Mouse (Mus musculus) kidney, embryonic 14.5 days (tissue): ENCODE data around the gene Fsd1l. TPM values are rescaled to one million over a fixed set of nuclear protein-coding genes. Genes with fewer than 3 reads are reported as not detected.
A peak's percentile ranks its signal among the peaks of the same experiment; 100 is the strongest.

Experiments
- ATAC-seq: fragments of 200-750 bp; cut with Nextera tagmentation; 2 replicates; pipeline ENCODE4 v1.8.0; 2017; ENCODE audit warnings: moderate number of reproducible peaks, mild to moderate bottlenecking, moderate TSS enrichment, moderate library complexity; ENCODE audit not compliant: low FRiP score, low TSS enrichment
- H3K27ac ChIP-seq: fragments of 300-500 bp; sonication (generic); 2 replicates; pipeline ENCODE4 v1.5.1; 2014; ENCODE audit warnings: low read depth, mild to moderate bottlenecking, low read length, moderate library complexity, mixed read lengths
- H3K27me3 ChIP-seq: fragments of 300-500 bp; sonication (generic); 2 replicates; pipeline ENCODE4 v1.6.1; 2014; ENCODE audit warnings: mild to moderate bottlenecking, low read length; ENCODE audit not compliant: control insufficient read depth, insufficient read depth
- H3K36me3 ChIP-seq: fragments of 300-500 bp; sonication (generic); 2 replicates; pipeline ENCODE4 v1.6.1; 2014; ENCODE audit warnings: low read length, mixed read lengths; ENCODE audit not compliant: control insufficient read depth, insufficient read depth
- H3K4me1 ChIP-seq: fragments of 300-500 bp; sonication (generic); 2 replicates; pipeline ENCODE4 v1.6.1; 2014; ENCODE audit warnings: low read length, mixed read lengths; ENCODE audit not compliant: control insufficient read depth, insufficient read depth
- H3K4me2 ChIP-seq: fragments of 300-500 bp; sonication (generic); replicated peaks from 2 replicates; pipeline ENCODE4 v1.6.1; 2014; ENCODE audit warnings: low read depth, mild to moderate bottlenecking, low read length
- H3K4me3 ChIP-seq: fragments of 300-500 bp; sonication (generic); 2 replicates; pipeline ENCODE4 v1.5.1; 2014; ENCODE audit warnings: mild to moderate bottlenecking, low read length
- H3K9ac ChIP-seq: fragments of 300-500 bp; sonication (generic); 2 replicates; pipeline ENCODE4 v1.6.1; 2014; ENCODE audit warnings: low read depth, mild to moderate bottlenecking, low read length, moderate library complexity
- H3K9me3 ChIP-seq: fragments of 300-500 bp; sonication (generic); 2 replicates; pipeline ENCODE4 v1.6.1; 2016; ENCODE audit warnings: low read length; ENCODE audit not compliant: control insufficient read depth
- whole genome bisulfite sequencing: fragments of 180-500 bp; shearing (Covaris S2); extraction: QIAGEN DNeasy Blood & Tissue Kit; methylation state at CpG from one replicate; pipeline ENCODE4 v1.1.7; 2014; 5-methylcytosine and 5-hydroxymethylcytosine counted together
- polyA plus RNA-seq: library from polyadenylated mRNA; unstranded; fragments of >200 nt; fragmentation: Nextera tagmentation; extraction: Ambion mirVana; gene quantifications from 2 replicates; pipeline ENCODE4 v1.2.1, GENCODE M21; 2014

Gene Fsd1l
- 7.2 and 9.6 TPM in 2 replicates for polyA plus RNA-seq

DNA sequence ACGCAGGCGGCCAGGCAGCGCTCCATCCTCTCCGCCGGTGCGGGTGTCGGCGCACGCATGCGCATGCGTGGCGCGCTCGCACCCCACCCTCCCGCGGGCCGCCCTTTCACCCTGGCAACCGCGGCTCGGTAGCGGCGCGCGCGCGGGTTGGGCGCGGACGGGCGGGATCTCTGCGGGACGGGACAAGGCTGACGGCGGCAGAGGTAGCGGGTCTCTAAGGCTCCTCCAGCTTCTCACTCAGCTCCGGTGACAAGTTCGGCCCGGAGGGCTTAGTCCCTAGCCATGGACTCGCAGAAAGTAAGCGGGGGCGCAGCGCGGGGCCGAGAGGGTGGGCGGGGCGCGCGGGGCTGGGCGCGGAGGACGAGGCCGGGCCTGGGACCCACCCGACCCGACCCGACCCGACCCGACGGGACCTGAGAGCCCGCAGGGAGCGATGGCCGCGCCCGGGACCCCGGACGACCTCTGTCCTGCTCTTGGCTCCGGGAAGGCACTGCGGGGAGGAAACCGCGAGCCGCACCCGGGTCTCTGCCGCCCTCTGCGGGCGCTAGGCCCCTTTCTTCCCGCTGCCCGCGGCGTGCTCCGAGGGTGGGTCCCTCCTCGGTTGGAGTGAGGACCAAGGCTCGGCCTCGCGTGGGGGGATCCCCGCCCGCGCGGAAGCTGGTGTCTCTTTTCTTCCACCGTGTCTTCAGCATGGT is at the start of gene Fsd1l:
Gene Fsd1l, plus strand, starts transcription at position 156 of the 695 bp plus-strand sequence.
- H3K4me2 ChIP-seq, result peak within 1 kb of the TSS; percentile 80
- H3K4me1 ChIP-seq, result no peaks in the 10 kb centered on the region
- ATAC-seq, result peak; percentile 80
- no peaks in the 10 kb centered on the region for H3K36me3 ChIP-seq
- H3K9ac ChIP-seq, result peak within 1 kb of the TSS; percentile 72
- H3K4me3 ChIP-seq, result peak within 1 kb of the TSS; percentile 66
- no peak within 1 kb of the TSS; the same call in 1 of the 2 replicates for H3K27ac ChIP-seq
- under 1% methylated on average over 88 of the region's 88 CpGs for WGBS
- no peaks in the 10 kb centered on the region for H3K9me3 ChIP-seq
- H3K27me3 ChIP-seq, result no peaks in the 10 kb centered on the region

- Histone ChIP-seq H3K4me2 (no peak overlapping the region), H3K9ac (no peak overlapping the region), H3K27ac (no peak overlapping the region), H3K27me3 (no peaks in the 10 kb centered on the region), H3K4me1 (0 out of 2 replicates have a peak, but pooled peaks cover 2% of the 10 kb centered on the region), H3K9me3 (no peaks in the 10 kb centered on the region), H3K4me3 (no peak overlapping the region), H3K36me3 (no peaks in the 10 kb centered on the region)
- no peak for ATAC-seq
Observed at GRCm38 (mm10) chr4:53587676-53588075, 43.6 kb upstream of the Fsd1l start.

- Histone ChIP-seq H3K4me1 (peaks cover 2% of the 10 kb centered on the region; the same call in 1 of the 2 replicates), H3K27ac (no peak overlapping the region), H3K9ac (no peak overlapping the region), H3K36me3 (no peaks in the 10 kb centered on the region), H3K9me3 (no peaks in the 10 kb centered on the region), H3K4me2 (no peak overlapping the region), H3K27me3 (no peaks in the 10 kb centered on the region), H3K4me3 (no peak overlapping the region)
- WGBS, result 63% methylated on average over 1 of the region's 1 CpGs
- no peak for ATAC-seq
Observed at GRCm38 (mm10) chr4:53588936-53589335, 42.3 kb upstream of the Fsd1l start.

- Histone ChIP-seq H3K9ac (no peak overlapping the region), H3K9me3 (no peaks in the 10 kb centered on the region)
- 82% methylated on average over 4 of the region's 4 CpGs for WGBS
Observed at GRCm38 (mm10) chr4:53589466-53589865, 41.8 kb upstream of the Fsd1l start.

DNA sequence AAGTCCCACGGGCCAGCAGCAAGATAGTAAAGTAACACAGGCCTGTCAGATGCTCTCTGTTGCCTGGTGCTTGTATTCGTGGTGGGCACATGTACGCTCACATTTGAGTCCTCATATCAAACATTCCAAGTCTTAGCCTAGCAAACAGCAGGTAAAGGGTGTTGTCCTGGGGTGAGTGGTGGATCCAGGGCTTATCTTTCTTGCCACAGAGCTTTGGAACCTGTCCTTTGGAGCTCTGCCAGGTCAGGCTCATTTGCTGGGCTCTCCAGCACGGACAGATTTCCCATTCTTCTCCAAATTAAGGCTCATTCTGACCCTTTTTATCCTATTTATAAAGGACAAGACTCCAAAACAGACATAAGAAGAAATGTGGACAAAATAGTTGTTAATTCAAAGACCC is 41.1 kb upstream of the Fsd1l start:
- no peak overlapping the region for H3K4me3 ChIP-seq
- no peak overlapping the region for H3K9ac ChIP-seq
- WGBS, result 81% methylated on average over 4 of the region's 4 CpGs
- H3K4me1 ChIP-seq, result peaks cover 2% of the 10 kb centered on the region; the same call in 1 of the 2 replicates
- ATAC-seq, result no peak
- H3K27me3 ChIP-seq, result no peaks in the 10 kb centered on the region
- H3K36me3 ChIP-seq, result no peaks in the 10 kb centered on the region
- H3K27ac ChIP-seq, result no peak overlapping the region
- no peak overlapping the region for H3K4me2 ChIP-seq
- no peaks in the 10 kb centered on the region for H3K9me3 ChIP-seq

More at GRCm38 (mm10) chr4:53589466-53589865, 41.8 kb upstream of the Fsd1l start:
- Histone ChIP-seq H3K27me3 (no peaks in the 10 kb centered on the region), H3K4me3 (no peak overlapping the region), H3K27ac (no peak overlapping the region), H3K4me1 (peaks cover 2% of the 10 kb centered on the region; the same call in 1 of the 2 replicates), H3K36me3 (no peaks in the 10 kb centered on the region), H3K4me2 (no peak overlapping the region)
- no peak for ATAC-seq

GRCm38 (mm10) chr4:53590691-53591447 is 40.4 kb upstream of the Fsd1l start:
- WGBS, result 83% methylated on average over 7 of the region's 7 CpGs

DNA sequence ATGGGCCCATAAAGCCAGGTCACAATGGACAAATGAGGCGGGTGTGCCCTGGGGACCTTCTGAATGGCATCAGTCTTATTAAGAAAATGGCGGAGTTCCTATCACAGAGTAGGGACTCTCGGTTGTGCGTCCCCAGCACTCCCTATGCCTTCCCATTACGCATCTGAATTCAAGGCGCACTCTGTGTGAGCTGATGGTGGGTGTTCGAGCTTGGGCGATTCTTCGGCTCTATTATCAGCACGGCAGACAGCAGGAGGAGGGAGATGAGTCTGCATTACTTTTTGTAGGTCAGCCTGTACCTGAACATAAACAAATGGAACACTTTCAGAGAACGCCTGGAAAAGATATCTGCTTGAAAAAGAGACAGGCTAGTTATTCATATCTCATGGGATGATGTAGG is 39.7 kb upstream of the Fsd1l start:
- ATAC-seq, result no peak
- Histone ChIP-seq H3K4me2 (no peak overlapping the region), H3K4me3 (no peak overlapping the region), H3K4me1 (peaks cover 4% of the 10 kb centered on the region; the same call in 1 of the 2 replicates), H3K9ac (no peak overlapping the region), H3K9me3 (no peaks in the 10 kb centered on the region), H3K27me3 (no peaks in the 10 kb centered on the region), H3K36me3 (no peaks in the 10 kb centered on the region), H3K27ac (no peak overlapping the region)
- WGBS, result 92% methylated on average over 11 of the region's 11 CpGs

More at GRCm38 (mm10) chr4:53590691-53591447, 40.4 kb upstream of the Fsd1l start:
- Histone ChIP-seq H3K4me3 (no peak overlapping the region), H3K4me1 (peaks cover 2% of the 10 kb centered on the region; the same call in 1 of the 2 replicates), H3K27me3 (no peaks in the 10 kb centered on the region), H3K4me2 (no peak overlapping the region), H3K27ac (no peak overlapping the region), H3K9me3 (no peaks in the 10 kb centered on the region), H3K36me3 (no peaks in the 10 kb centered on the region), H3K9ac (no peak overlapping the region)
- no peak for ATAC-seq

DNA sequence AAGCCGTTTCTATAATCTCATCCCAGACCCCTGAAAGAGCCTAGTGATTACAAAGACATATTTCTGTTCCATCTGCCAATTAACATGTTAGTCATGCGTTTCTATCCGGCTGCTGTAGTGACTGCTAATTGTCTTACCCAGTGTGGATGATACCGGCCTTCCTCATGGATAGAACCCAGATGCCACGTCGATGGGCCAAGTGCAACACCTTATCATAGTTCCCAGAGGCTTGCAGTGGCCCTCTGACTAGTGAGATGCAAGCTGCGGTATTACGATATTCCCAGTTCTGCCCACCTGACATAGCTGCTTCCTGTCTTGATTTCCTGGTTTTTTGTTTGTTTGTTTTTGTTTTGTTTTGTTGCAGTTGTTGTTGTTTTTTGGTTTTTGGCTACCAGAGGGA is 39.3 kb upstream of the Fsd1l start:
- Histone ChIP-seq H3K9ac (no peak overlapping the region), H3K4me1 (peaks cover 7% of the 10 kb centered on the region; the same call in 1 of the 2 replicates), H3K4me2 (no peak overlapping the region), H3K4me3 (no peak overlapping the region), H3K9me3 (no peaks in the 10 kb centered on the region), H3K27ac (peak overlapping the region; percentile 47), H3K27me3 (no peaks in the 10 kb centered on the region), H3K36me3 (no peaks in the 10 kb centered on the region)
- 74% methylated on average over 8 of the region's 8 CpGs for WGBS
- no peak for ATAC-seq

DNA sequence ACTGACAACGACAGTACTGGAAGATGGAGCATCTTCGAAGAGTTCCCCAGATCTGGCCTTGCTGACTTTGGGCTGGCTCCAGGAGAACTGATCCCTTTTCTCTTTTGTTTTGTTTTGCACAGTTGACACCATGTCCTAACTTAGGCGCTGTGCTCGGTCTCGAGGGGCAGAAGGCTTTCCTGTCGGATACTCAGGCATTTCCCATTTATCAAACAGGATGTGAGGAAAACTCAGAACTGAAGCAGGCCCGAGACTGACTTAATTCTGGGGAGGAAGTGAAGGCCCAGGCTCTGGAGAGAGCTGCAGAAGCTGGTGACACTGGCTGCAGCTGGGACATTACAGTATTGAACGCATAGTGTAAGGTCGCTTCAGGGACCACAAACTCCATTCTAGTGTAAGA is 38.9 kb upstream of the Fsd1l start:
- ATAC-seq, result no peak
- peak overlapping the region; percentile 47 for H3K27ac ChIP-seq

More for the DNA sequence above, 38.9 kb upstream of the Fsd1l start:
- H3K9ac ChIP-seq, result no peak overlapping the region
- no peaks in the 10 kb centered on the region for H3K27me3 ChIP-seq
- no peaks in the 10 kb centered on the region for H3K36me3 ChIP-seq
- no peak overlapping the region for H3K4me3 ChIP-seq
- no peak overlapping the region for H3K4me2 ChIP-seq
- WGBS, result 36% methylated on average over 9 of the region's 9 CpGs
- no peaks in the 10 kb centered on the region for H3K9me3 ChIP-seq
- peaks cover 7% of the 10 kb centered on the region; the same call in 1 of the 2 replicates for H3K4me1 ChIP-seq
